Mouse (Mus musculus): ENCODE data around the gene Preb. TPM values are rescaled to one million over a fixed set of nuclear protein-coding genes. Genes with fewer than 3 reads are reported as not detected.

Gene Preb
- polyA plus RNA-seq, 1 experiment from 2014 or later = 125 TPM

GRCm38 (mm10) chr5:30914101-30914635 is 46.0 kb downstream of the Preb start:
- Histone ChIP-seq H3K9me3 (replicated peaks) (no peaks in the 10 kb centered on the region), H3K4me2 (replicated peaks) (peak overlapping the region; percentile 70), H3K27ac (replicated peaks) (peak overlapping the region; percentile 95), H3K36me3 (peaks cover 28% of the 10 kb centered on the region), H3K27me3 (no peaks in the 10 kb centered on the region), H3K9ac (peak overlapping the region; percentile 53), H3K4me3 (replicated peaks) (peak overlapping the region; percentile 55), H3K4me1 (peaks cover 83% of the 10 kb centered on the region)
- 33% methylated on average over 7 of the region's 7 CpGs for WGBS
- ATAC-seq (ENCODE audit: insufficient number of reproducible peaks, low FRiP score, low TSS enrichment, low read depth) = no peak

GRCm38 (mm10) chr5:30913060-30913841 is 46.9 kb downstream of the Preb start, which contains the start of gene Emilin1:
Gene Emilin1 (plus strand): TSS chr5:30913402.
- H3K27me3 ChIP-seq = no peaks in the 10 kb centered on the region
- H3K4me3 ChIP-seq (replicated peaks) = peak within 1 kb of the TSS; percentile 55
- H3K9me3 ChIP-seq (replicated peaks) = no peaks in the 10 kb centered on the region
- peak; percentile 84 for ATAC-seq (ENCODE audit: insufficient number of reproducible peaks, low FRiP score, low TSS enrichment, low read depth)
- H3K36me3 ChIP-seq = peaks cover 19% of the 10 kb centered on the region
- H3K9ac ChIP-seq = peak within 1 kb of the TSS; percentile 53
- peaks cover 83% of the 10 kb centered on the region for H3K4me1 ChIP-seq
- peak within 1 kb of the TSS; percentile 70 for H3K4me2 ChIP-seq (replicated peaks)
- H3K27ac ChIP-seq (replicated peaks) = peak within 1 kb of the TSS; percentile 95
- 13% methylated on average over 12 of the region's 13 CpGs for WGBS

GRCm38 (mm10) chr5:30912156-30912555 is 48.0 kb downstream of the Preb start:
- ATAC-seq (ENCODE audit: insufficient number of reproducible peaks, low FRiP score, low TSS enrichment, low read depth) = no peak
- Histone ChIP-seq H3K4me1 (peaks cover 77% of the 10 kb centered on the region), H3K4me3 (replicated peaks) (no peak overlapping the region), H3K27me3 (no peaks in the 10 kb centered on the region), H3K9me3 (replicated peaks) (no peaks in the 10 kb centered on the region), H3K9ac (no peak overlapping the region), H3K27ac (replicated peaks) (peak overlapping the region; percentile 95), H3K4me2 (replicated peaks) (peak overlapping the region; percentile 70), H3K36me3 (peaks cover 8% of the 10 kb centered on the region)
- 38% methylated on average over 5 of the region's 5 CpGs for WGBS

GRCm38 (mm10) chr5:30910481-30910880 is 49.7 kb downstream of the Preb start:
- Histone ChIP-seq H3K27ac (replicated peaks) (peak overlapping the region; percentile 66; the same call in 1 of the 2 replicates), H3K4me3 (replicated peaks) (no peak overlapping the region), H3K9me3 (replicated peaks) (no peaks in the 10 kb centered on the region), H3K36me3 (peaks cover under 1% of the 10 kb centered on the region; the same call in 1 of the 2 replicates), H3K27me3 (no peaks in the 10 kb centered on the region), H3K9ac (no peak overlapping the region), H3K4me1 (peaks cover 77% of the 10 kb centered on the region), H3K4me2 (replicated peaks) (no peak overlapping the region)
- no peak for ATAC-seq (ENCODE audit: insufficient number of reproducible peaks, low FRiP score, low TSS enrichment, low read depth)

- no peak overlapping the region for H3K4me2 ChIP-seq (replicated peaks)
- no peaks in the 10 kb centered on the region for H3K9me3 ChIP-seq (replicated peaks)
These were observed 50.3 kb downstream of the Preb start for GRCm38 (mm10) chr5:30909863-30910262.

GRCm38 (mm10) chr5:30909300-30909659 is 50.9 kb downstream of the Preb start:
- no peak overlapping the region for H3K4me3 ChIP-seq (replicated peaks)
- H3K4me1 ChIP-seq = peaks cover 73% of the 10 kb centered on the region
- H3K9ac ChIP-seq = no peak overlapping the region
- no peak overlapping the region; the same call in 1 of the 2 replicates for H3K4me2 ChIP-seq (replicated peaks)
- WGBS = 37% methylated on average over 7 of the region's 7 CpGs
- no peaks in the 10 kb centered on the region for H3K9me3 ChIP-seq (replicated peaks)
- no peak for ATAC-seq (ENCODE audit: insufficient number of reproducible peaks, low FRiP score, low TSS enrichment, low read depth)
- no peaks in the 10 kb centered on the region for H3K27me3 ChIP-seq
- peak overlapping the region; percentile 96 for H3K27ac ChIP-seq (replicated peaks)
- peaks cover 12% of the 10 kb centered on the region for H3K36me3 ChIP-seq

More at GRCm38 (mm10) chr5:30909863-30910262, 50.3 kb downstream of the Preb start:
- WGBS = 81% methylated on average over 7 of the region's 7 CpGs
- Histone ChIP-seq H3K9ac (no peak overlapping the region), H3K27ac (replicated peaks) (peak overlapping the region; percentile 96), H3K4me1 (peaks cover 78% of the 10 kb centered on the region), H3K36me3 (peaks cover 6% of the 10 kb centered on the region; the same call in 1 of the 2 replicates), H3K27me3 (no peaks in the 10 kb centered on the region), H3K4me3 (replicated peaks) (no peak overlapping the region)
- no peak for ATAC-seq (ENCODE audit: insufficient number of reproducible peaks, low FRiP score, low TSS enrichment, low read depth)

GRCm38 (mm10) chr5:30908426-30909299 is 51.5 kb downstream of the Preb start:
- Histone ChIP-seq H3K9ac (peak overlapping the region; percentile 37; the same call in 1 of the 2 replicates), H3K27ac (replicated peaks) (peak overlapping the region; percentile 96), H3K4me2 (replicated peaks) (peak overlapping the region; percentile 80), H3K4me1 (peaks cover 71% of the 10 kb centered on the region), H3K36me3 (peaks cover 18% of the 10 kb centered on the region), H3K9me3 (replicated peaks) (no peaks in the 10 kb centered on the region), H3K4me3 (replicated peaks) (peak overlapping the region; percentile 79), H3K27me3 (no peaks in the 10 kb centered on the region)
- WGBS = 27% methylated on average over 13 of the region's 13 CpGs
- peak; percentile 27 for ATAC-seq (ENCODE audit: insufficient number of reproducible peaks, low FRiP score, low TSS enrichment, low read depth)

GRCm38 (mm10) chr5:30907413-30908059 is 52.6 kb downstream of the Preb start, which contains the start of gene Ost4:
Gene Ost4 (minus strand): TSS chr5:30907788.
- ATAC-seq (ENCODE audit: insufficient number of reproducible peaks, low FRiP score, low TSS enrichment, low read depth) = peak; percentile 94
- H3K4me1 ChIP-seq = peaks cover 70% of the 10 kb centered on the region

GRCm38 (mm10) chr5:30901860-30902259 is 58.3 kb downstream of the Preb start:
- Histone ChIP-seq H3K36me3 (peaks cover 71% of the 10 kb centered on the region), H3K27me3 (no peaks in the 10 kb centered on the region), H3K9ac (no peak overlapping the region), H3K27ac (replicated peaks) (no peak overlapping the region), H3K4me1 (peaks cover 25% of the 10 kb centered on the region), H3K9me3 (replicated peaks) (no peaks in the 10 kb centered on the region), H3K4me3 (replicated peaks) (no peak overlapping the region), H3K4me2 (replicated peaks) (no peak overlapping the region)
- ATAC-seq (ENCODE audit: insufficient number of reproducible peaks, low FRiP score, low TSS enrichment, low read depth) = no peak
- 88% methylated on average over 5 of the region's 5 CpGs for WGBS

More at GRCm38 (mm10) chr5:30907413-30908059, 52.6 kb downstream of the Preb start, which contains the start of gene Ost4:
- no peaks in the 10 kb centered on the region for H3K9me3 ChIP-seq (replicated peaks)
- peak within 1 kb of the TSS; percentile 73 for H3K9ac ChIP-seq
- peaks cover 30% of the 10 kb centered on the region for H3K36me3 ChIP-seq
- under 1% methylated on average over 58 of the region's 58 CpGs for WGBS
- H3K27ac ChIP-seq (replicated peaks) = peak within 1 kb of the TSS; percentile 96
- H3K4me3 ChIP-seq (replicated peaks) = peak within 1 kb of the TSS; percentile 79
- H3K4me2 ChIP-seq (replicated peaks) = peak within 1 kb of the TSS; percentile 80
- no peaks in the 10 kb centered on the region for H3K27me3 ChIP-seq

Data from embryonic facial prominence, embryonic 15.5 days (tissue).